Mouse (Mus musculus): ENCODE measurements around the gene Gm21972.
A peak's percentile ranks its signal among the peaks of the same experiment; 100 is the strongest.

Gm21972 gene

GRCm38 (mm10) chr1:86174602-86175001 lies 41.2 kb downstream of the Gm21972 start:
- DNase-seq = no peak

- peak; percentile 81 for DNase-seq
These were observed 42.6 kb downstream of the Gm21972 start for GRCm38 (mm10) chr1:86176066-86176465.

- DNase-seq = peak; percentile 82
These were observed 45.2 kb downstream of the Gm21972 start for GRCm38 (mm10) chr1:86178462-86179253.

DNA sequence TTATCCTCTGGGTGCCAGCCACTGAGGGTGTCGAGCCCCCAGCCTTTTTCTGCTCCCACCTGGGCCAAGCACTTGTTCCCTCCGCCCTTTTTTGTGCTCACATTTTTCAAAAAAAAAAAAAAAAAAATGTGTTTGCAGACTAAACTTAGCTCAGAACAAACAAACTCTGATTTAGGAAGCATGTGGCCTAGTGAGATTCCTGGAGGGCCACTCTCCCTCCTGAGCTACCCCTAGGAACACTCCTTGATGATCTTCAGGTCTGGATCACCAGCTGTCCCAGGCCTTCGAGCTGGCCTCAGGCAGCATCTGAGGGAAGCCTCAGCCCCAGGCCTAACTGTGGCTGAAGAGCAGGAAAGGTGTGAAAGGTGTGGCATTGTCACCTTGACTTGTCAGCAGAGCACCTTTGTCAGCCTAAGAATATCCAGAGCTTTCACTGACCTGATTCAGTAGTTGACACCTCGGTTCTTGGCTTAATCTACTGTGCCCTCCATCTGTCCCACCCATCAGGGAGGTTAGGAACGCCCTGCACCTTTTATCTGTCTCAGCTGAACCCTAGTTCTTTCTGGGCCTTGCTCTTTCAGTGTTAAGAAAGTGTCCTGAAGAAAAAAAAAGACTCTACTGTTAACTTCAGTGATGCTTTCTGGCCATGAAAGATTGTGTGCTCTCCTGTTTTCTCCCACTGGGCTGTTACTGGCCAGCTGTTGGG lies 48.7 kb downstream of the Gm21972 start:
- DNase-seq = no peak

DNA sequence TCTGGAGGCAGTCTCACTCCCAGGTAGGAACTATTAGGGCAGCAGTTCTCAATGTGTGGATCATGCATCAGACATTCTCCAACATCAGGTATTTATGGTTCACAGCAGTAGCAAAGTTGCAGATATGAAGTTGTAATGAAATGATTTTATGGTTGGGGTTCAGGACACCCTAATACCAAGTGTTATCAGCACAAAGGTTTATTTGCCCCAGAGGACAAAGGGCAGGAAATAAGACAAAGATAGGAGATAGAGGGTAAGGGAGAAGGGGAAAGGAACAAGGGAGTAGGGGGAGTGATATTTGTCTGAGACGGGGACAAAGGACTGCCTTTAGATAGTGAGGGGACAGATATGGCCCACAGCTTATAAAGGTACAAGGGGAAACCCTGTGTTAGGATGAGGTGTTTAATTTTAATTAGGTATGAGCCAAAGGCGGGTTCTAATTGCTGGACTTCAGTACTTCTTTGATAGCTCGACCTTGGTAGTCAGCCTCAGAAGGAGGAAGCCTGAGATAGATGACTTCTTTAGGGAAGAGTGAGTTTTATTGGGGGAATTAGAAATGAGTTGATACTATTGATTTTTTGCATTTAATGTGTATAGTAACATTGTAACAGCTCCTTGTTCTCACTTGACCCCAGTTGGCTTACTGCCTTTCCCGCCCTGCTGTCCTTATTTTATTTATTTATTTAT lies 50.3 kb downstream of the Gm21972 start:
- DNase-seq = no peak

GRCm38 (mm10) chr1:86186762-86187161 lies 53.3 kb downstream of the Gm21972 start:
- DNase-seq = no peak

DNA sequence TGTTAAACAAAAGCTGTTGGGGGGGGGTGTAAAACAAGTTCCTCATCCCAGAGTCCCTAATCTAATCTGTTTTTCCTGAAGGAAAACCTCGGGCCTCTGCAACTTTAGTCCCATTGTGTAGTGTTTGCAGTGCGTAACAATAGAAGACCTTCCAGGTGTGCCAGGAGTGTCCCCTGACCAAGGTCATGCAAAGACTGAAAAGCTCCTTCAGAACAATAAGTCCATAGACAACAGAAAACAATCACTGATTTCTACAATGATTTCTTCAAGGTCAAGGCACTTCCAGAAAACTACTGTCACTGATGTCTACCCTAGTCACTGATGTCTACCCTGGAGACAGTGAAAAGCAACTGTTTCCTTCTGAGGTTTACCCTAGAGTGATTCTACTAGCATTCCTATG lies 54.4 kb downstream of the Gm21972 start:
- no peak for DNase-seq

- peak; percentile 39 for DNase-seq
These were observed 54.8 kb downstream of the Gm21972 start for GRCm38 (mm10) chr1:86188271-86188670.

DNA sequence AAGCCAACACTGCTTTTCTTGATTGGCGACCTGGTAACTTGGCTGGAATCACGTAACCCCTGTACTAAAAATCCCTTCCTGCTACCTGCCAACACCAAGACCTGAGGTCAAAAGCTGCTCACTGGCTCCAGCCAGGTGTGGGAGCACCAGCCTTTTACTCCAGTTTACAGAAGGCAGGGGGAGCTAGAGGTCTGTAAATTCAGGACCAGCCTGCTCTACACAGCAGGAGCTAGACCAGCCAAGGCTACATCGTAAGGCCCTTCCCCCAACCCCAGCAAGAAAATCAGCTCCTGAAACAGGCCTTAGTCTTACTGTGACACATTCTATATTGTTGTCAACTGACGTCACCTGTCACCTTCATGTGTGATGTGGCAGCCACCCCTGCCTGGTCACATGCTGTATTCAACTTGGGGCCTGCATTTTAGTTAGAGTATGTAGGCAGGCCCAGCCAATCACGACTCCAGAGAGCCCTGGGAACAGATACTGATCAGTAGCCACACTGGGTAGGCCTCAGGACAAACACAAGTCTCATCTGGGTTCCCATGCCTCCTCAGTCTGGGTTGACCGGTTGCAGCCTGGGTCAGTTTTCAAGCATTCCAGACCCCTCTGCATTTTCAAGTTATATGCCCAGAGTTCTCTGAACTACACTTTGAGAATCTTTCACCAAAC lies 55.7 kb downstream of the Gm21972 start:
- DNase-seq = no peak

DNA sequence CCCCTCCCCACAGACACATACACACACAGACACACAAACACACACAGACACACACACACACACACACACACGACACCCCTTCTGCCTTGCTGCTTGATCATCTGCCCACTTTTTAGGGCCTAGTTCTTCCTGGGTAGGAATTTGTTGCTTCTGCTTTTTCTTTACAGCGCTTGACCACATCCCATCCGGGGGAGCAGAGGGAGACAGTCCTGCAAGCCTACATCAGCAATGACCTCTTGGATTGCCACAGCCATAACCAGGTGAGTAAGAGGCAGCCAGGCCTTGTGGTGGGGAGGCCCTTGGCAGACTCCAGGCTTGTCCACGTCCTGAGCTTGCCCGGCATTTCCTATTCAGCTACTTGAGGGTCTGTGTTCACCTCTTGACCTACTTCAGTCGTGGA lies 57.4 kb downstream of the Gm21972 start:
- DNase-seq = no peak

DNA sequence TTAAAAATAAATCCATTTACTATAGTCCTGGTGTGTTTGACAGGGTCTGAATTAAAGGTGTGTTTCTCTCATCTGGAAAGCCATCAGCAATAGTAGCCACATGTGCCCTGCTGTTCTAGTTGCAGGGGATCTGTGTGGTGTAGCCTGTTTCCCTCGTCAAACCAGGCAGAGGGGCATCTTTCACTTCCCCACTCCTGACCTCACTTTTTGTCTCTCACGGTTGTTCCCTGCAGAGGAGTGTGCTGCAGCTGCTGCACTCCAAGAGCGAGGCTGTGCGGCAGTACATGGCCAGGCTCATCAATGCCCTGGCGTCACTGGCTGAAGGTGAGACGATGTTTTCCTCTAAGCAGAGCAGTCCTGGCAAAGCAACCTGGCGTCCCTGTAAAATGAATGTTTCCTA lies 60.6 kb downstream of the Gm21972 start:
- DNase-seq = no peak

- DNase-seq = no peak
These were observed 64.8 kb downstream of the Gm21972 start for GRCm38 (mm10) chr1:86198276-86198675.

- no peak for DNase-seq
These were observed 65.6 kb downstream of the Gm21972 start for GRCm38 (mm10) chr1:86199026-86199425.

DNA sequence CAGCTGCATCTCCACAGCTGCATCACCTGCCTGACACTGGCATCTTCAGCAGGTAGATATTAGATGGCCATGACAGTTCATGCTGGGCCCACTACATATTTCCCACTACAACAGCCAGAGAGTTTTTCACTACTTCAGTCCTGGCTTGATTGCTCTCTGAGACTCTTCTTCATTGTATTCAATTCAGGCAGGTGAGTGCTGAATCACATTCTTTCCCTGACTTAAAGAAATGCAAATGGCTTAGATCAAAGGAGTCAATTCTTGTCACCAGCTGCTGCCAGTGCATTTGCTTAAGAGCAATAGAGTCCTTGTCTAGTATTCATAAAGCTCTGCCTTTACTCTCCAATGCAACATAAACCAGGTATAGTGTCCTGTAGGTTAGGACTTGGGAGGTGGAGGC lies 67.9 kb downstream of the Gm21972 start:
- no peak for DNase-seq

- DNase-seq = no peak
These were observed 69.3 kb downstream of the Gm21972 start for GRCm38 (mm10) chr1:86202617-86203219.

- no peak for DNase-seq
These were observed 77.2 kb downstream of the Gm21972 start for GRCm38 (mm10) chr1:86210676-86211075.

DNA sequence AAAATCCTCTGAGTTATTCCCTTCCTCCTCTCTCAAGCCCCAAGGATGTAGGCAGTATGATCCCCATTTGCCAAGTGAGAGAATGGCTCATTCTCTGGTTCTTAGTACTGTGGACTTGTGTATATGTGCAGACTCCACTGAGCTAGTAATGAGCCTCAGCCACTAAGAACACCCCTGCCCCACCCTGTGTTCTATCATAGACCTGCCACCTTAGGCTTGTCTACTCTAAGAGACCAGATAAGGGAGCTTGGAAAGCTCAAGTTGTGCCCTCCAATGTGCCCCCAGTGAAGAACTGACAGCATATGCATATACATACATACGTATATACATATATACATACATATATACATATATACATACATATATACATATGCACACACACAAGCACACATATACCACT lies 78.1 kb downstream of the Gm21972 start:
- no peak for DNase-seq
